Mouse (Mus musculus) embryonic facial prominence, embryonic 10.5 days (tissue): ENCODE measurements around the gene Scg5. TPM values are rescaled to one million over a fixed set of nuclear protein-coding genes. Genes with fewer than 3 reads are reported as not detected.

Experiments
- DNase-seq: peaks from one replicate; pipeline ENCODE4 v3.0.0-alpha.2; 2017; ENCODE audit warnings: low spot score
- H3K27ac ChIP-seq: fragments of 300-500 bp; sonication (generic); replicated peaks from 2 replicates; pipeline ENCODE4 v1.5.1; 2016; ENCODE audit warnings: mild to moderate bottlenecking
- H3K27me3 ChIP-seq: fragments of 300-500 bp; sonication (generic); replicated peaks from 2 replicates; pipeline ENCODE4 v1.6.1; 2016; ENCODE audit warnings: low read depth, mild to moderate bottlenecking; ENCODE audit not compliant: poor library complexity, severe bottlenecking
- H3K36me3 ChIP-seq: fragments of 300-500 bp; sonication (generic); replicated peaks from 2 replicates; pipeline ENCODE4 v1.6.1; 2016; ENCODE audit warnings: mild to moderate bottlenecking, moderate library complexity
- H3K4me1 ChIP-seq: fragments of 300-500 bp; sonication (generic); 2 replicates; pipeline ENCODE4 v1.6.1; 2016
- H3K4me3 ChIP-seq: fragments of 300-500 bp; sonication (generic); 2 replicates; pipeline ENCODE4 v1.5.1; 2016; ENCODE audit warnings: mild to moderate bottlenecking, moderate library complexity
- H3K9me3 ChIP-seq: fragments of 300-500 bp; sonication (generic); 2 replicates; pipeline ENCODE4 v1.6.1; 2016; ENCODE audit warnings: mild to moderate bottlenecking
- WGBS: fragments of 180-500 bp; shearing (Covaris S2); methylation state at CpG from one replicate; pipeline ENCODE4 v1.1.7; 2016; 5-methylcytosine and 5-hydroxymethylcytosine counted together
- polyA plus RNA-seq: library from polyadenylated mRNA; unstranded; fragments of >200 nt; fragmentation: Nextera tagmentation; extraction: Ambion mirVana; gene quantifications from 2 replicates; pipeline ENCODE4 v1.2.1, GENCODE M21; 2016

Scg5 gene
- polyA plus RNA-seq, 1 experiment from 2014 or later = 8.6 TPM

- Histone ChIP-seq H3K4me3 (peak overlapping the region; percentile 56), H3K9me3 (no peaks in the 10 kb centered on the region), H3K4me1 (peaks cover 30% of the 10 kb centered on the region), H3K27ac (peak overlapping the region; percentile 79), H3K27me3 (no peaks in the 10 kb centered on the region), H3K36me3 (peaks cover 23% of the 10 kb centered on the region)
- 17% methylated on average over 17 of the region's 17 CpGs for WGBS
- DNase-seq = no peak
Measured at GRCm38 (mm10) chr2:113828086-113828942, 607 bp downstream of the Scg5 start.

GRCm38 (mm10) chr2:113823909-113824308, 5.0 kb downstream of the Scg5 start:
- WGBS = 1% methylated on average over 2 of the region's 2 CpGs
- H3K36me3 ChIP-seq = no peaks in the 10 kb centered on the region
- no peak overlapping the region for H3K27ac ChIP-seq
- peak; percentile 39 for DNase-seq
- H3K4me1 ChIP-seq = peaks cover 24% of the 10 kb centered on the region
- H3K4me3 ChIP-seq = no peak overlapping the region
- H3K9me3 ChIP-seq = no peaks in the 10 kb centered on the region
- no peaks in the 10 kb centered on the region for H3K27me3 ChIP-seq

- Histone ChIP-seq H3K4me1 (peaks cover 17% of the 10 kb centered on the region), H3K27ac (no peak overlapping the region), H3K9me3 (no peaks in the 10 kb centered on the region), H3K27me3 (no peaks in the 10 kb centered on the region), H3K4me3 (no peak overlapping the region), H3K36me3 (no peaks in the 10 kb centered on the region)
- 92% methylated on average over 8 of the region's 8 CpGs for WGBS
- DNase-seq = no peak
Measured at GRCm38 (mm10) chr2:113822367-113822766, 6.6 kb downstream of the Scg5 start.

GRCm38 (mm10) chr2:113821176-113821734, 7.7 kb downstream of the Scg5 start:
- Histone ChIP-seq H3K9me3 (no peaks in the 10 kb centered on the region), H3K36me3 (no peaks in the 10 kb centered on the region), H3K4me3 (no peak overlapping the region), H3K4me1 (peaks cover 10% of the 10 kb centered on the region), H3K27ac (no peak overlapping the region), H3K27me3 (no peaks in the 10 kb centered on the region)
- no peak for DNase-seq
- 78% methylated on average over 12 of the region's 12 CpGs for WGBS

GRCm38 (mm10) chr2:113820117-113820516, 8.8 kb downstream of the Scg5 start:
- no peaks in the 10 kb centered on the region for H3K27me3 ChIP-seq
- 92% methylated on average over 15 of the region's 15 CpGs for WGBS
- no peak overlapping the region for H3K4me3 ChIP-seq
- H3K4me1 ChIP-seq = peaks cover 5% of the 10 kb centered on the region; the same call in 1 of the 2 replicates
- DNase-seq = no peak
- H3K27ac ChIP-seq = no peak overlapping the region
- H3K36me3 ChIP-seq = no peaks in the 10 kb centered on the region
- no peaks in the 10 kb centered on the region for H3K9me3 ChIP-seq

GRCm38 (mm10) chr2:113817681-113818606, 11.0 kb downstream of the Scg5 start:
- WGBS = 71% methylated on average over 14 of the region's 14 CpGs
- Histone ChIP-seq H3K27ac (0 out of 2 replicates have a peak overlapping the region, but pooled peaks have one; percentile 6), H3K36me3 (no peaks in the 10 kb centered on the region)

GRCm38 (mm10) chr2:113807640-113808039, 21.3 kb downstream of the Scg5 start:
- WGBS = 25% methylated on average over 9 of the region's 9 CpGs
- Histone ChIP-seq H3K4me1 (peaks cover 8% of the 10 kb centered on the region; the same call in 1 of the 2 replicates), H3K4me3 (no peak overlapping the region), H3K27me3 (no peaks in the 10 kb centered on the region), H3K9me3 (no peaks in the 10 kb centered on the region), H3K27ac (no peak overlapping the region), H3K36me3 (no peaks in the 10 kb centered on the region)
- peak; percentile 81 for DNase-seq

More at GRCm38 (mm10) chr2:113817681-113818606, 11.0 kb downstream of the Scg5 start:
- Histone ChIP-seq H3K4me1 (peaks cover 5% of the 10 kb centered on the region; the same call in 1 of the 2 replicates), H3K4me3 (no peak overlapping the region), H3K9me3 (no peaks in the 10 kb centered on the region), H3K27me3 (no peaks in the 10 kb centered on the region)
- DNase-seq = no peak

- Histone ChIP-seq H3K4me3 (no peak overlapping the region), H3K27me3 (no peaks in the 10 kb centered on the region), H3K4me1 (peaks cover 8% of the 10 kb centered on the region; the same call in 1 of the 2 replicates), H3K36me3 (no peaks in the 10 kb centered on the region), H3K9me3 (no peaks in the 10 kb centered on the region), H3K27ac (no peak overlapping the region)
- 54% methylated on average over 10 of the region's 10 CpGs for WGBS
- no peak for DNase-seq
Measured at GRCm38 (mm10) chr2:113806851-113807577, 21.9 kb downstream of the Scg5 start.

- H3K9me3 ChIP-seq = no peaks in the 10 kb centered on the region
- H3K27ac ChIP-seq = no peak overlapping the region
- H3K27me3 ChIP-seq = no peaks in the 10 kb centered on the region
- H3K36me3 ChIP-seq = no peaks in the 10 kb centered on the region
- H3K4me3 ChIP-seq = no peak overlapping the region
- WGBS = 89% methylated on average over 4 of the region's 4 CpGs
- peaks cover 10% of the 10 kb centered on the region for H3K4me1 ChIP-seq
- DNase-seq = no peak
Measured at GRCm38 (mm10) chr2:113805765-113806164, 23.2 kb downstream of the Scg5 start.

- Histone ChIP-seq H3K27ac (no peak overlapping the region), H3K36me3 (no peaks in the 10 kb centered on the region), H3K4me3 (no peak overlapping the region), H3K4me1 (peaks cover 13% of the 10 kb centered on the region), H3K27me3 (no peaks in the 10 kb centered on the region), H3K9me3 (no peaks in the 10 kb centered on the region)
- no peak for DNase-seq
- WGBS = 42% methylated on average over 1 of the region's 1 CpGs
Measured at GRCm38 (mm10) chr2:113803753-113804152, 25.2 kb downstream of the Scg5 start.

- H3K36me3 ChIP-seq = no peaks in the 10 kb centered on the region
- H3K4me1 ChIP-seq = peaks cover 5% of the 10 kb centered on the region
- WGBS = 34% methylated on average over 5 of the region's 5 CpGs
- peak overlapping the region; percentile 48; the same call in 1 of the 2 replicates for H3K27ac ChIP-seq
- H3K9me3 ChIP-seq = no peaks in the 10 kb centered on the region
- 0 out of 2 replicates have a peak, but pooled peaks cover 3% of the 10 kb centered on the region for H3K27me3 ChIP-seq
- DNase-seq = no peak
- H3K4me3 ChIP-seq = no peak overlapping the region
Measured at GRCm38 (mm10) chr2:113800846-113801245, 28.1 kb downstream of the Scg5 start.
